In the genomic region with DNA sequence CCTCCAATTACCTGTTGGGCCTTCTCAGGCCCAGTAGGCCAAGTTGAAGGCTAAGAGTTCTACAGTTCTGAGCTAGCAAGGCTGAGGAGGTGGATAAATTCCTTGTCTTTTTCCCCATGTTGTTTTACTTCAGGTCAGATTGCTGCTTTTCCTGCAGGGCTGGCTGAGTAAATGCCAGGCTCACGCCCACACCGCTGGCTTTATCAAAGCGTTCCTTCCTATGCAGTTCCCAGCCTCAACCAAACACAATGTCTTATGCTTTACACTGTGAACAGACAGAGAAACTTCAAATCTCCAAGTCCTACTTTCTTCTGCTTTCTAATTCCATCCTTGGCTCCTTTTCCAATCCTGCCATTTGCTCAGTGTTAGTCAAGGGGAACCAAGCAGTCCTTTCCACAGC, we compare ENCODE assay signal across 26 mouse cellular contexts.
DNase-seq lines count a peak whose midpoint lies in the region; TF ChIP-seq lines count a peak whose summit lies in the region.
"Had no signal": no experiment of that assay in that cellular context is flagged by ENCODE, and none has a peak within 500 bp of the region (broad histone marks: within the 10 kb centered on the region; RNA-seq: fewer than 3 reads in every experiment).

No protein-coding gene starts in this region.

- no peak overlapping the region for H3K4me3 ChIP-seq in left cerebral cortex, adult 2 months
- H3K4me3 ChIP-seq: embryonic facial prominence, embryonic 13.5 days; erythroblast, embryonic 14.5 days; forebrain, embryonic 12.5 days; heart, adult 2 months; heart, embryonic 15.5 days; limb, embryonic 12.5 days; neural tube, embryonic 15.5 days had no signal

- peak overlapping the region; percentile 86 for H3K27ac ChIP-seq in left cerebral cortex, adult 2 months
- H3K27ac ChIP-seq: embryonic facial prominence, embryonic 13.5 days; forebrain, embryonic 12.5 days; heart, adult 2 months; heart, embryonic 15.5 days; hindbrain, embryonic 14.5 days; limb, embryonic 12.5 days; neural tube, embryonic 15.5 days had no signal

- no peak for TF ChIP-seq CTCF in left cerebral cortex, adult 2 months (IDR thresholded peaks at IDR 0.05)

- intact Hi-C loops in left cerebral cortex, adult 2 months (cut with DNase I) = loop anchor here (5.0 to 10.0 kb wide), 5 partner anchors 198 to 1205 kb away; no protein-coding TSS in a partner anchor
- intact Hi-C loops in left cerebral cortex, postnatal 4 days (cut with DNase I) = no loop called here

- DNase-seq in frontal cortex, adult 2 months (ENCODE audit: extremely low spot score in 1 of 2, low spot score in 1 of 2) = peak; percentile 45 to 81
- DNase-seq in frontal cortex, postnatal 14 days (ENCODE audit: low spot score in 2 of 2) = no peak
- peak; percentile 24 to 62 for DNase-seq in left cerebral cortex, adult 2 months (ENCODE audit: extremely low spot score in 1 of 2, low spot score in 2 of 2)
- no peak for DNase-seq in left cerebral cortex, postnatal 4 days
- peak; percentile 51 to 74 for DNase-seq in right cerebral cortex, adult 2 months (ENCODE audit: low spot score in 2 of 2)
- DNase-seq in cerebellum, adult 9-10 months = no peak
- no peak for DNase-seq in MN1 (ENCODE audit: low spot score)
- no peak for DNase-seq in urinary bladder, adult 2 months (ENCODE audit: low spot score)
- DNase-seq: adrenal gland, postnatal 25 days; cerebellum, postnatal 14 days; gastrocnemius, postnatal 25 days; heart, adult 2 months; heart, postnatal 4 days; kidney, adult 18-20 months; kidney, postnatal 4 days; liver, postnatal 0 days; lung, postnatal 10 days; thymus, adult 2 months; thymus, postnatal 4 days had no signal

Comparison
In these comparisons a context has a peak if more than half of its experiments do, and no peak if none do; other contexts are left out.
1. DNase-seq: peak in frontal cortex, adult 2 months (2 of 2), left cerebral cortex, adult 2 months (2 of 2) and right cerebral cortex, adult 2 months (2 of 2); none in frontal cortex, postnatal 14 days (0 of 2), left cerebral cortex, postnatal 4 days (single experiment), cerebellum, adult 9-10 months (single experiment), MN1 (single experiment) and urinary bladder, adult 2 months (single experiment).